Mouse (Mus musculus): Measurements from ENCODE around the gene Sema6d. TPM values are rescaled to one million over a fixed set of nuclear protein-coding genes. Genes with fewer than 3 reads are reported as not detected.

The Sema6d gene
- polyA plus RNA-seq, 1 experiment from 2014 or later, result 24.1 TPM

GRCm38 (mm10) chr2:124176265-124176664 is 86.5 kb downstream of the Sema6d start:
- H3K4me3 ChIP-seq, result no peak overlapping the region
- ATAC-seq, result peak; percentile 61; the same call in 1 of the 2 replicates
- peak overlapping the region; percentile 52; the same call in 1 of the 2 replicates for H3K27ac ChIP-seq
- H3K4me2 ChIP-seq, result no peak overlapping the region
- no peaks in the 10 kb centered on the region for H3K36me3 ChIP-seq (ENCODE audit: poor library complexity, severe bottlenecking)
- H3K27me3 ChIP-seq, result no peaks in the 10 kb centered on the region
- H3K9ac ChIP-seq, result no peak overlapping the region
- 8% methylated on average over 1 of the region's 1 CpGs for WGBS
- H3K9me3 ChIP-seq (replicated peaks), result no peaks in the 10 kb centered on the region
- H3K4me1 ChIP-seq, result peaks cover 31% of the 10 kb centered on the region

DNA sequence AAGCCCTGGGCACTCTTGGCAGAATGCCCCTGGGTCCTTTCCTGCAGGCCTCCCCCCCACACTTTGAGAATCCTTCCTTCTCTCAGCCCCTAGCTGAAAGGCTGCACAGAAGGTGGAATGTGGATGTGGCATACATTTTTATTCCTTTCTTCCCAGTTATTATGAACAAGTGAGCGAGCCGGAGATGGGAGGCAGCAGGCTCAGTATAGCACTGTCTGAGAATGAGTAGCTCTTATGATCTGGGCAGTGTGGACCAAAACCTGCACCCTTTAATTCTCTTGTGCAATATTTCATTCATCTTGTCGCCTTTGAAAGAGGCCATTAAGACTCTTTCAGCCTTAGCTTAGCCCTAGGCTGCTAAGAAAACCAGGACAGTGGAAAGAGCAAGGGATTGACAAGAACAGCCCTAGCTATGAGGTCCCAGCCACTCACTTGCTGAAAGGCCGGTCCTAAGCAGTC is 87.0 kb downstream of the Sema6d start:
- WGBS, result 9% methylated on average over 4 of the region's 4 CpGs
- peak; percentile 84 for ATAC-seq
- Histone ChIP-seq H3K27ac (peak overlapping the region; percentile 76), H3K27me3 (no peaks in the 10 kb centered on the region), H3K9me3 (replicated peaks) (no peaks in the 10 kb centered on the region), H3K9ac (no peak overlapping the region), H3K4me1 (peaks cover 28% of the 10 kb centered on the region), H3K4me2 (no peak overlapping the region), H3K4me3 (no peak overlapping the region), H3K36me3 (ENCODE audit: poor library complexity, severe bottlenecking) (no peaks in the 10 kb centered on the region)

DNA sequence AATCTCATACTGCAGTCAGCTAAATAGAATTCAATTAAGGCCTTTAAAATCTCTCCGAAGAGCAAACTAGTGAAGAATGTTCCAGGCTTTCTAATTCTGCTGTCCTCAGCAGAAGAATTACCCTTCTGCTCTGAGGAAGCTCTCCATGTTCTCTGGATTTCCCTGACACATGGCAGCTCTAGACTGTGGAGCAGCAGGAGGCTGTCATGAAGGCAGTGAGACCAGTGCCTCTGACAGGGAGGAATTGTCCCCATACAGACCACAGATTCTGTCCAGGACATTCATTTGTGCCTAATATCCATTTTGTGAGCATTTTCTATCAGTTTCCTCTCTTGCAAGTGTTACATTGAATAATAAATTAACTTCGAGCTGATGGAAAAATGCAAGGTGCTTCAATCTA is 99.5 kb downstream of the Sema6d start:
- Histone ChIP-seq H3K9me3 (replicated peaks) (no peaks in the 10 kb centered on the region), H3K4me1 (no peaks in the 10 kb centered on the region), H3K27ac (no peak overlapping the region), H3K9ac (no peak overlapping the region), H3K4me3 (no peak overlapping the region), H3K4me2 (no peak overlapping the region), H3K36me3 (ENCODE audit: poor library complexity, severe bottlenecking) (no peaks in the 10 kb centered on the region), H3K27me3 (no peaks in the 10 kb centered on the region)
- no peak for ATAC-seq
- 86% methylated on average over 2 of the region's 2 CpGs for WGBS

GRCm38 (mm10) chr2:124194041-124194440 is 104.3 kb downstream of the Sema6d start:
- Histone ChIP-seq H3K4me3 (no peak overlapping the region), H3K9ac (no peak overlapping the region), H3K36me3 (ENCODE audit: poor library complexity, severe bottlenecking) (no peaks in the 10 kb centered on the region), H3K9me3 (replicated peaks) (no peaks in the 10 kb centered on the region), H3K4me2 (no peak overlapping the region), H3K4me1 (no peaks in the 10 kb centered on the region), H3K27ac (no peak overlapping the region), H3K27me3 (no peaks in the 10 kb centered on the region)
- 83% methylated on average over 5 of the region's 5 CpGs for WGBS
- ATAC-seq, result no peak

- WGBS, result 76% methylated on average over 5 of the region's 5 CpGs
- Histone ChIP-seq H3K4me3 (no peak overlapping the region), H3K4me2 (no peak overlapping the region), H3K27me3 (no peaks in the 10 kb centered on the region), H3K36me3 (ENCODE audit: poor library complexity, severe bottlenecking) (no peaks in the 10 kb centered on the region), H3K27ac (peak overlapping the region; percentile 12; the same call in 1 of the 2 replicates), H3K4me1 (peaks cover 16% of the 10 kb centered on the region), H3K9me3 (replicated peaks) (no peaks in the 10 kb centered on the region), H3K9ac (no peak overlapping the region)
- ATAC-seq, result 0 out of 2 replicates have a peak, but pooled peaks have one; percentile 21
Measured at GRCm38 (mm10) chr2:124201493-124201892, 111.7 kb downstream of the Sema6d start.

- Histone ChIP-seq H3K4me3 (no peak overlapping the region), H3K27me3 (no peaks in the 10 kb centered on the region), H3K27ac (no peak overlapping the region), H3K4me1 (peaks cover 16% of the 10 kb centered on the region), H3K36me3 (ENCODE audit: poor library complexity, severe bottlenecking) (no peaks in the 10 kb centered on the region), H3K4me2 (no peak overlapping the region), H3K9ac (no peak overlapping the region), H3K9me3 (replicated peaks) (no peaks in the 10 kb centered on the region)
- WGBS, result 18% methylated on average over 4 of the region's 4 CpGs
- ATAC-seq, result 0 out of 2 replicates have a peak, but pooled peaks have one; percentile 45
Measured at GRCm38 (mm10) chr2:124202475-124202990, 112.8 kb downstream of the Sema6d start.

- WGBS, result 83% methylated on average over 5 of the region's 5 CpGs
- H3K4me1 ChIP-seq, result peaks cover 25% of the 10 kb centered on the region
- no peaks in the 10 kb centered on the region for H3K9me3 ChIP-seq (replicated peaks)
- no peaks in the 10 kb centered on the region for H3K27me3 ChIP-seq
- no peak for ATAC-seq
- H3K9ac ChIP-seq, result no peak overlapping the region
- H3K4me2 ChIP-seq, result no peak overlapping the region
- H3K4me3 ChIP-seq, result no peak overlapping the region
- no peaks in the 10 kb centered on the region for H3K36me3 ChIP-seq (ENCODE audit: poor library complexity, severe bottlenecking)
- no peak overlapping the region for H3K27ac ChIP-seq
Measured at GRCm38 (mm10) chr2:124205811-124206210, 116.0 kb downstream of the Sema6d start.

DNA sequence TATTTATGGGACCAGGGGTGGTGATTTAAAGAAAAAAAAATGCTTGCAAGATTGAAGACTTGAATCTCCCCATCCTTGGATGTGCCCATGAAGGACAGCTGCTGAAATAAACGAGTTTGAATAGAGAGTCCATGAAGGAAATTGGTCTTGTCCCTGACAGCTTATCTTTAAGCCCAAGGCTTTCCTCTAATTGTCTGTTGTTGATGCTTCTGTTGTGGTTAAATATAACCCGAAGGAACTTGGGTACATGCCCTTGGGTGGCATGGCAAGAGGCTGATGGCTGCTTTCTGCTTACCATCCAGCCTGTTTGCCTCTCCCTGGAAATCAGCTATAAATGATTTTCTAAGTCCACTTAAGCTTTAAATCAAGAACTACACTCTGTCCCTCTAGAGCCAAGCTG is 118.5 kb downstream of the Sema6d start:
- ATAC-seq, result no peak
- no peak overlapping the region for H3K4me2 ChIP-seq
- no peaks in the 10 kb centered on the region for H3K27me3 ChIP-seq
- H3K36me3 ChIP-seq (ENCODE audit: poor library complexity, severe bottlenecking), result no peaks in the 10 kb centered on the region
- H3K9me3 ChIP-seq (replicated peaks), result no peaks in the 10 kb centered on the region
- no peak overlapping the region for H3K27ac ChIP-seq
- 42% methylated on average over 2 of the region's 2 CpGs for WGBS
- H3K4me1 ChIP-seq, result peaks cover 9% of the 10 kb centered on the region; the same call in 1 of the 2 replicates
- H3K4me3 ChIP-seq, result no peak overlapping the region
- no peak overlapping the region for H3K9ac ChIP-seq

DNA sequence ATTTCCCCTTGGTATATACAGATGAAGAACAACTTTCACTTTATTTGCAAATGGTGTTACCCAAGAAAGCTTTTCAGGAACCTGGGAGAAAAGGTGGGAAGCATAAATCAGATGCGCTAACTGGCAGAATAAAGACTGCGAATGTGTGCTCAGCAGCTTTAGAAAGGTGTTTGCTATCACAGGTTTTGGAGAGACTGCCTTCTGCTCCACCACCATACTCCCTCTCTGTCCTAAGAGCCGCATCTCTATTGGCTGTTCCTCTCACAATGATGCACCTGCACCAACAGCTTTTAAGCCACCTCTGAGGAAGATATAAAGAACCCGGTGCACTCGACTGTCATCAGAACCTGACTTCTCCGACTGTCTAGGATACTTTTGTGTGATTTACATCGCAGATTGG is 133.8 kb downstream of the Sema6d start:
- no peak for ATAC-seq
- no peaks in the 10 kb centered on the region for H3K4me1 ChIP-seq
- no peaks in the 10 kb centered on the region for H3K27me3 ChIP-seq
- H3K9ac ChIP-seq, result no peak overlapping the region
- H3K36me3 ChIP-seq (ENCODE audit: poor library complexity, severe bottlenecking), result no peaks in the 10 kb centered on the region
- no peaks in the 10 kb centered on the region for H3K9me3 ChIP-seq (replicated peaks)
- WGBS, result 79% methylated on average over 7 of the region's 7 CpGs
- no peak overlapping the region for H3K4me3 ChIP-seq
- H3K4me2 ChIP-seq, result no peak overlapping the region
- no peak overlapping the region for H3K27ac ChIP-seq

GRCm38 (mm10) chr2:124224328-124224727 is 134.6 kb downstream of the Sema6d start:
- no peak overlapping the region for H3K4me3 ChIP-seq
- H3K4me1 ChIP-seq, result no peaks in the 10 kb centered on the region
- H3K27ac ChIP-seq, result no peak overlapping the region
- H3K9me3 ChIP-seq (replicated peaks), result no peaks in the 10 kb centered on the region
- no peaks in the 10 kb centered on the region for H3K27me3 ChIP-seq
- ATAC-seq, result no peak
- H3K9ac ChIP-seq, result no peak overlapping the region
- WGBS, result 71% methylated on average over 2 of the region's 2 CpGs
- no peaks in the 10 kb centered on the region for H3K36me3 ChIP-seq (ENCODE audit: poor library complexity, severe bottlenecking)
- no peak overlapping the region for H3K4me2 ChIP-seq

DNA sequence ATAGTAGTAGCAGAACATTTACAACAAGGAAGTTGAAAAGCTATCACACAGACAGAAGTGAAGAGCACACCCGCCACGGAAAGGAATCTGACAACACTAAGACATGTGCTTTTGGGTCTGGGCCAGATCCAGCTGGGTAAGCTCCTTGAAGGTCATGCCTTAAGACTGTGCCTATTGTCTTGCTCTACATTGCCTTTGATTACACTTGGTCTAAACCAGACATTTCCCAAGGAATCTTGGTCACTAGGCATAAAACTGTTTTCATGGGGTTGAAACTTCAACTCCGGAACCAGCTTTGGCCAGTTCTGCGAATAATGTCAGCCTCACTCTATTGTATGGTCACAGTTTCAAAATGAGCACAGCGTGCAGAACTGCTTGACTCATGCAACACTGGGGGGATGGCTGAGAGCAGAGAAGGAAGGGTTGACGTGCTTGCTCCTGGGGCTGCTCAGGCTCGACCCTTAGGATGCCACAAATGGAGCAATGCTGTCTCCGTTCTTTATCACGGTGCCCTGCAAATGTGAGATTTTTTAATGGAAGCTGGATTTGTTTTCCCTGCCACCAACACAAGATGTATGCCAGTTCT is 145.0 kb downstream of the Sema6d start:
- Histone ChIP-seq H3K4me2 (no peak overlapping the region), H3K9ac (no peak overlapping the region), H3K4me3 (no peak overlapping the region), H3K4me1 (peaks cover 23% of the 10 kb centered on the region), H3K9me3 (replicated peaks) (no peaks in the 10 kb centered on the region), H3K36me3 (ENCODE audit: poor library complexity, severe bottlenecking) (no peaks in the 10 kb centered on the region), H3K27ac (peak overlapping the region; percentile 31; the same call in 1 of the 2 replicates), H3K27me3 (no peaks in the 10 kb centered on the region)
- WGBS, result 70% methylated on average over 9 of the region's 9 CpGs
- ATAC-seq, result 0 out of 2 replicates have a peak, but pooled peaks have one; percentile 48

GRCm38 (mm10) chr2:124235237-124236055 is 145.7 kb downstream of the Sema6d start:
- ATAC-seq, result peak; percentile 76

More at GRCm38 (mm10) chr2:124235237-124236055, 145.7 kb downstream of the Sema6d start:
- Histone ChIP-seq H3K36me3 (ENCODE audit: poor library complexity, severe bottlenecking) (no peaks in the 10 kb centered on the region), H3K27me3 (no peaks in the 10 kb centered on the region), H3K27ac (peak overlapping the region; percentile 31), H3K4me1 (peaks cover 23% of the 10 kb centered on the region), H3K9me3 (replicated peaks) (no peaks in the 10 kb centered on the region), H3K9ac (no peak overlapping the region), H3K4me3 (no peak overlapping the region), H3K4me2 (no peak overlapping the region)
- 38% methylated on average over 6 of the region's 6 CpGs for WGBS

All from forebrain, embryonic 13.5 days (tissue).